Mouse (Mus musculus) intestine, embryonic 14.5 days (tissue): Measurements from ENCODE around the gene 2700097O09Rik. TPM values are rescaled to one million over a fixed set of nuclear protein-coding genes. Genes with fewer than 3 reads are reported as not detected.

ENCODE experiments used
- ATAC-seq: fragments of 200-750 bp; cut with Nextera tagmentation; replicated peaks from 2 replicates; pipeline ENCODE4 v1.8.0; 2017; ENCODE audit warnings: low read depth, moderate number of reproducible peaks, moderate TSS enrichment, moderate library complexity; ENCODE audit not compliant: low FRiP score, low TSS enrichment
- DNase-seq: peaks from one replicate; pipeline ENCODE4 v3.0.0-alpha.2; 2018; ENCODE audit warnings: low spot score
- H3K27ac ChIP-seq: fragments of 300-500 bp; sonication (generic); 2 replicates; pipeline ENCODE4 v1.5.1; 2014; ENCODE audit warnings: low read depth, mild to moderate bottlenecking, control low read depth
- H3K27me3 ChIP-seq: fragments of 300-500 bp; sonication (generic); replicated peaks from 2 replicates; pipeline ENCODE4 v1.6.1; 2014; ENCODE audit warnings: low read length, control low read depth; ENCODE audit not compliant: control insufficient read depth, insufficient read depth
- H3K36me3 ChIP-seq: fragments of 300-500 bp; sonication (generic); 2 replicates; pipeline ENCODE4 v1.6.1; 2014; ENCODE audit warnings: low read length, control low read depth; ENCODE audit not compliant: control insufficient read depth, insufficient read depth
- H3K4me1 ChIP-seq: fragments of 300-500 bp; sonication (generic); replicated peaks from 2 replicates; pipeline ENCODE4 v1.6.1; 2014; ENCODE audit warnings: low read length, control low read depth, mixed read lengths; ENCODE audit not compliant: control insufficient read depth, insufficient read depth
- H3K4me2 ChIP-seq: fragments of 300-500 bp; sonication (generic); 2 replicates; pipeline ENCODE4 v1.6.1; 2014; ENCODE audit warnings: low read length
- H3K4me3 ChIP-seq: fragments of 300-500 bp; sonication (generic); 2 replicates; pipeline ENCODE4 v1.5.1; 2014; ENCODE audit warnings: low read depth, low read length, control low read depth, mixed read lengths
- H3K9ac ChIP-seq: fragments of 300-500 bp; sonication (generic); 2 replicates; pipeline ENCODE4 v1.6.1; 2014; ENCODE audit warnings: mild to moderate bottlenecking, low read length
- H3K9me3 ChIP-seq: fragments of 300-500 bp; sonication (generic); 2 replicates; pipeline ENCODE4 v1.6.1; 2016; ENCODE audit warnings: low read length, control low read depth; ENCODE audit not compliant: control insufficient read depth
- WGBS: fragments of 180-500 bp; shearing (Covaris S2); extraction: QIAGEN DNeasy Blood & Tissue Kit; methylation state at CpG from one replicate; pipeline ENCODE4 v1.1.7; 2014; 5-methylcytosine and 5-hydroxymethylcytosine counted together
- polyA plus RNA-seq: library from polyadenylated mRNA; unstranded; fragments of >200 nt; fragmentation: Nextera tagmentation; extraction: Ambion mirVana; gene quantifications from 2 replicates; pipeline ENCODE4 v1.2.1, GENCODE M21; 2014

2700097O09Rik gene
- polyA plus RNA-seq, 1 experiment from 2014 or later, result 29.0 TPM

DNA sequence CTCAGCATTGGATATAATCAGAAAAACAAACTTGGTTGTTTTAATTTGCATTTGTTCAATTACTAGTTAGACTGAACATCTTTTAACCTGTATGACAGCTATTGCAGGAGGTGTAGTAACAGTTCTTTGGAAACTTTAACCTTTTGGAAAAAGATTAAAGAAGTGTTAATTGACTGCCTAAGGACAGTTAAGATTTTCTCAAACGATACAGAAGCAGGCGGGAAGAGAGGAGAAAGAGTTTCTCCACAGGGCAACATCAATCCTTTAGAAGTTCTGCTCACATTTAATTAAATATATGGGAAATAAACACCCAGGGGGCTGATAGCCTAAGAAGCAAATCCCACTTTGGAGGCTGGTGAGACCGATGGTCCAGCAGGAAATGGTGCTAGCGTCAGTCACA lies 7.4 kb downstream of the 2700097O09Rik start:
- no peak overlapping the region for H3K4me3 ChIP-seq
- H3K9ac ChIP-seq, result no peak overlapping the region
- H3K4me2 ChIP-seq, result no peak overlapping the region
- H3K4me1 ChIP-seq, result no peaks in the 10 kb centered on the region
- ATAC-seq (no peak), DNase-seq (peak; percentile 7)
- 72% methylated on average over 4 of the region's 4 CpGs for WGBS
- H3K27me3 ChIP-seq, result no peaks in the 10 kb centered on the region
- H3K27ac ChIP-seq, result no peak overlapping the region
- no peaks in the 10 kb centered on the region; the same call in 1 of the 2 replicates for H3K36me3 ChIP-seq
- H3K9me3 ChIP-seq, result no peaks in the 10 kb centered on the region

DNA sequence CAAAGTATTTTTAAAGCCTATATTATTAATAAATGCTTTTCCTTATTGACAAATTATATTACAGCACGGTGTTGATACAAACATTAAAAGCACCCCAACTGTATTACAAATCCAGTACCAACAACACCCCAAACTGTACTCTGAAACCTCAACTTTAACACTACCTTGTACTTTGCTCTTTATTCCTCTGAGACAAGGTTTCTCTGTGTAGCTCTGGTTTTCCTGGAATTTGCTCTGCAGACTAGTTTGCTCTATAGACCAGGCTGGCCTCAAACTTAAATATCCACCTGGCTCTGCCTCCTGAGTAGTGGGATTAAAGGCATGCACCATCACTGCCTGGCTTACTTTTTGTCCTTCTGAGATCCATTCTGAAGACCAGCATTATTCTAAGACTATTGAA lies 17.8 kb downstream of the 2700097O09Rik start:
- Histone ChIP-seq H3K4me1 (no peaks in the 10 kb centered on the region), H3K9ac (no peak overlapping the region), H3K27me3 (no peaks in the 10 kb centered on the region), H3K4me3 (no peak overlapping the region), H3K27ac (no peak overlapping the region), H3K36me3 (peaks cover 21% of the 10 kb centered on the region), H3K9me3 (no peaks in the 10 kb centered on the region), H3K4me2 (no peak overlapping the region)
- ATAC-seq, result no peak
- 85% methylated on average over 1 of the region's 1 CpGs for WGBS
- DNase-seq, result no peak

- Histone ChIP-seq H3K9me3 (no peaks in the 10 kb centered on the region), H3K27me3 (no peaks in the 10 kb centered on the region), H3K4me1 (no peaks in the 10 kb centered on the region), H3K9ac (no peak overlapping the region), H3K36me3 (peaks cover 26% of the 10 kb centered on the region), H3K27ac (no peak overlapping the region), H3K4me2 (no peak overlapping the region), H3K4me3 (no peak overlapping the region)
- no peak for ATAC-seq
- DNase-seq, result no peak
- WGBS, result 74% methylated on average over 10 of the region's 10 CpGs
These were observed 18.9 kb downstream of the 2700097O09Rik start for GRCm38 (mm10) chr12:55061006-55061405.

GRCm38 (mm10) chr12:55060212-55060898 lies 19.6 kb downstream of the 2700097O09Rik start:
- Histone ChIP-seq H3K27ac (no peak overlapping the region), H3K4me2 (no peak overlapping the region), H3K4me3 (no peak overlapping the region), H3K36me3 (peaks cover 30% of the 10 kb centered on the region), H3K4me1 (no peaks in the 10 kb centered on the region), H3K9ac (no peak overlapping the region), H3K27me3 (no peaks in the 10 kb centered on the region), H3K9me3 (no peaks in the 10 kb centered on the region)
- DNase-seq (no peak), ATAC-seq (no peak)
- 61% methylated on average over 6 of the region's 6 CpGs for WGBS

DNA sequence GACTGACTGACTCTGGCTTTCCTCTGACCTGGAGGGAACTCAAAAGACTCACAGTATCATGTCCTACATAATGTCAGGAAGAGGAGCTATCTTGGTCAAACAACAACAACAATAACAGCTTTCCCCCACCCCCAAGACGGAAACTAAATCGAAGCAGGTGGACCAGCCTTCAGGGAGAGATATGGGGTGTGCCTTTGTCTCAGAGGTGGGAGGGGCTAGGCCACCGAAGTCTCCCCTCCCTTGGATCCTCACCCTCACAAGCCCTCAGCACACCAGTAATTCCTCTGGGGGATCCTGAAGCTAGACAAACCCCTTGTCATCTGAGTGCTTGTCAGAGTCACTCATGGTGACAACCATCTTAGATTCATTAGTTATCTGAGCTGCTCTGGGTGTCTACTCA lies 20.1 kb downstream of the 2700097O09Rik start:
- no peak for ATAC-seq
- H3K27ac ChIP-seq, result no peak overlapping the region
- no peak overlapping the region for H3K9ac ChIP-seq
- H3K4me1 ChIP-seq, result no peaks in the 10 kb centered on the region
- H3K27me3 ChIP-seq, result no peaks in the 10 kb centered on the region
- 71% methylated on average over 3 of the region's 3 CpGs for WGBS
- peaks cover 30% of the 10 kb centered on the region for H3K36me3 ChIP-seq
- H3K9me3 ChIP-seq, result no peaks in the 10 kb centered on the region
- no peak overlapping the region for H3K4me3 ChIP-seq
- H3K4me2 ChIP-seq, result no peak overlapping the region
- no peak for DNase-seq

DNA sequence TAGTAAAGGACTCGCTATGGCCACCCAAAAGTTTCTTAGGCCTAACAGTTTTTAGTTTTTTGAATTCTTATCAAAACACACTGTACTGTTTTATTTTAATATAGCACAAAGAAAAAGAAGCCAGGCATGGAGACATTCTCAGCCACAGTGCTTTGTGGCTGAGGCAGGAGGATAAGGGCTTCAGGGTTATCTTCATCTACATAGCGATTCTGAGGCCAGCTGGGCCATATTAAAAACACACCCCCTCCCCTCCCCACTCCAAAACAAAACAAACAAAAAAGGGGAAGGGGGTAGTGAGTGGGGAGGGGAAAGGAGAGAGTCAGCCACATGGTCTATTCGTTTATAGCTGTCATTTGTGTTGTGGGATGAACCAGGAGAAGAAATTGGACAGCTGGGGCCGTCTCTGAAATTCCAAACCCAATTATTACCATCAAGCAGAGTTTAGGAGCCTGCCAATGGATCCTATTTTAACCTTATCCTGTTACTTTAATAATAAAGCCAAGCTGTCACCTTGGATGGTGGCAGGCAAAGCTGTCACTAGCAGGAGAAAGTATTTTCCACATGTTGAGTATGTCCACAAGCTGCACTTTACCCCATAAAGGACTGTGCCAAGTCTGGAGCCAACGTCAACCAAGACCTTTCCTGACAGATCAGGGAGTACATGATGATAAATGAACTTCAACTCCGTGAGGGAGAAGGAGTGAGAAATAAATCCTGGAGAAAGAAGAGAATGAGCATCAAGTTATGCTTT lies 20.9 kb downstream of the 2700097O09Rik start:
- DNase-seq, result no peak
- H3K9me3 ChIP-seq, result no peaks in the 10 kb centered on the region

GRCm38 (mm10) chr12:55056703-55057102 lies 23.2 kb downstream of the 2700097O09Rik start:
- no peak overlapping the region for H3K4me3 ChIP-seq
- H3K4me2 ChIP-seq, result no peak overlapping the region
- ATAC-seq (no peak), DNase-seq (no peak)
- H3K27me3 ChIP-seq, result no peaks in the 10 kb centered on the region
- H3K27ac ChIP-seq, result no peak overlapping the region
- WGBS, result 78% methylated on average over 2 of the region's 2 CpGs
- H3K4me1 ChIP-seq, result no peaks in the 10 kb centered on the region
- no peak overlapping the region for H3K9ac ChIP-seq
- no peaks in the 10 kb centered on the region for H3K9me3 ChIP-seq
- H3K36me3 ChIP-seq, result peaks cover 30% of the 10 kb centered on the region

More for the DNA sequence above, 20.9 kb downstream of the 2700097O09Rik start:
- H3K4me2 ChIP-seq, result no peak overlapping the region
- H3K36me3 ChIP-seq, result peaks cover 30% of the 10 kb centered on the region
- H3K4me3 ChIP-seq, result no peak overlapping the region
- no peak overlapping the region for H3K27ac ChIP-seq
- H3K9ac ChIP-seq, result no peak overlapping the region
- WGBS, result 66% methylated on average over 6 of the region's 6 CpGs
- H3K4me1 ChIP-seq, result no peaks in the 10 kb centered on the region
- H3K27me3 ChIP-seq, result no peaks in the 10 kb centered on the region
- no peak for ATAC-seq

- H3K9ac ChIP-seq, result no peak overlapping the region
- no peaks in the 10 kb centered on the region for H3K9me3 ChIP-seq
- DNase-seq, result no peak
- WGBS, result 49% methylated on average over 2 of the region's 2 CpGs
- no peak overlapping the region for H3K27ac ChIP-seq
- ATAC-seq, result no peak
- no peak overlapping the region for H3K4me2 ChIP-seq
- H3K36me3 ChIP-seq, result peaks cover 23% of the 10 kb centered on the region
- H3K4me1 ChIP-seq, result no peaks in the 10 kb centered on the region
- H3K4me3 ChIP-seq, result no peak overlapping the region
- no peaks in the 10 kb centered on the region for H3K27me3 ChIP-seq
These were observed 25.2 kb downstream of the 2700097O09Rik start for GRCm38 (mm10) chr12:55054551-55055241.
